ENCODE assay signal across 19 mouse cellular contexts in the genomic region with DNA sequence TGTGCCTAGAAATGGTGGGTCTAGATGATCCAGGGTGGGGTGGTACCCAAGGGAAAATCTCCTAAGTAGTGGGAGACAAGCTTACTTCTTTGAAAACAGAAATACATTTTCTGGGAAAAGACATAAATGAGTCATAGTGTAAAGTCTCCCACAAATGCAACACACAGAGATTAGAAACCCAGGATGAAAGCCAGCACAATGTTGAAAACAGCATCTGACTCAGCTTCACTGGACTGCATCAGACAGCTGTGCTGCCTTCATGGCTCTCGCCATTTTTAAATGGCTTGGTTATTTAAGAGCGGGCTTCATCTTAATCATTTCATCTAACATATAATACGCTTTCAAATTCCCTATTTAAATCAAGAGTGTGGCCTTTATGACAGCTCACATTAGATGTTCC.
A peak's percentile ranks its signal among the peaks of the same experiment; 100 is the strongest.
DNase-seq lines count a peak whose midpoint lies in the region; ATAC-seq lines count a peak whose summit lies in the region.
"Had no signal": no experiment of that assay in that cellular context is flagged by ENCODE, and none has a peak within 500 bp of the region (broad histone marks: within the 10 kb centered on the region; RNA-seq: fewer than 3 reads in every experiment).

No protein-coding gene starts in this region.

- ATAC-seq in cerebellum, adult (ENCODE audit: insufficient number of reproducible peaks, low FRiP score, low TSS enrichment): no peak
- ATAC-seq: activated CD4-positive, CD25-positive, alpha-beta regulatory T cell, adult 4 months; CD4-positive, CD25-positive, alpha-beta regulatory T cell, adult 4 months; hindbrain, postnatal 0 days; intestine, postnatal 0 days; lung, postnatal 0 days had no signal

- DNase-seq in layer of hippocampus, adult 9-11 months: peak; percentile 9
- no peak for DNase-seq in layer of hippocampus, adult 11-12 months (ENCODE audit: low spot score)
- peak; percentile 86 for DNase-seq in brain, adult 2 months (ENCODE audit: low read depth, low spot score)
- peak; percentile 32 to 39 for DNase-seq in left cerebral cortex, adult 18-20 months (ENCODE audit: low spot score in 2 of 2)
- DNase-seq in right cerebral cortex, postnatal 10 days (ENCODE audit: low spot score in 2 of 2): peak; percentile 23 to 25
- no peak for DNase-seq in lung, postnatal 4 days
- no peak for DNase-seq in spleen, adult 12 weeks (ENCODE audit: low spot score)
- DNase-seq: adrenal gland, postnatal 14 days; cerebellum, adult 2 months; cerebellum, postnatal 36 days; liver; midbrain, embryonic 14.5 days; thymus, adult 2 months had no signal

Comparison
In these comparisons a context has a peak if more than half of its experiments do, and no peak if none do; other contexts are left out.
1. DNase-seq: peak in layer of hippocampus, adult 9-11 months (single experiment), brain, adult 2 months (single experiment), left cerebral cortex, adult 18-20 months (2 of 2) and right cerebral cortex, postnatal 10 days (2 of 2); none in layer of hippocampus, adult 11-12 months (single experiment), lung, postnatal 4 days (0 of 2) and spleen, adult 12 weeks (single experiment).